Mouse (Mus musculus): ENCODE results near the gene Dgki.

DNA sequence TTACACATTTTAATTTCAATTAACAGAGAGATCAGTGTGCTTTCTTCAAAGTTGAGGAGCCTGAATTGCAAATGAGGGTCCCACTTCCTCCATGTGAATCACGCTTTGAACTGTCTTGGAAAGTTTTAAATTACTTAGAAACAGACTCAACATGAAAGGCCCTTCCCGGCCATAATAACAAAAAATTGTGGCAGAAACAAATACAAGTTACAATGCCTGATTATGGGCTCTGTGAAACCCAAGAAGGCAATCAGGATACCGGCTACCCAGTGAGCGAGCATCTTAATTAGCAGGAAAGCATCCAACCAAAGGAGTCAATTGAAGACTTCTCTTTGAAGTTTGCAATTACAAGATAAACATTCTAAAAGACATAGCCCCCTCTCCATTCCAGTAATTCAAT is 292.4 kb downstream of the Dgki start:
- TF ChIP-seq CHD1 (IDR thresholded peaks at IDR 0.05; ENCODE audit: low read depth, low read length) = no peak
- no peak for TF ChIP-seq MEF2A (IDR thresholded peaks at IDR 0.05; ENCODE audit: extremely low read depth, insufficient replicate concordance, low read depth, low read length, poor library complexity, severe bottlenecking)
- no peak for TF ChIP-seq HCFC1 (IDR thresholded peaks at IDR 0.05; ENCODE audit: low read depth, low read length)
